Mouse (Mus musculus) embryonic facial prominence, embryonic 11.5 days (tissue): ENCODE measurements around the gene Zfp768. TPM values are rescaled to one million over a fixed set of nuclear protein-coding genes. Genes with fewer than 3 reads are reported as not detected.
"Not testable (repeated sequence)": the region's sequence is repeated elsewhere in the genome, so short reads cannot be mapped to it uniquely, and the experiment has no call there.

Experiments
- ATAC-seq: fragments of 200-750 bp; cut with Nextera tagmentation; replicated peaks from 2 replicates; pipeline ENCODE4 v1.8.0; 2017; ENCODE audit warnings: low read depth; ENCODE audit not compliant: insufficient number of reproducible peaks, low FRiP score, low TSS enrichment
- DNase-seq: peaks from one replicate; pipeline ENCODE4 v3.0.0-alpha.2; 2015; ENCODE audit warnings: low spot score
- H3K27ac ChIP-seq: fragments of 300-500 bp; sonication (generic); replicated peaks from 2 replicates; pipeline ENCODE4 v1.5.1; 2014; ENCODE audit warnings: mild to moderate bottlenecking, low read depth, low read length, control low read depth
- H3K27me3 ChIP-seq: fragments of 300-500 bp; sonication (generic); 2 replicates; pipeline ENCODE4 v1.6.1; 2014; ENCODE audit warnings: mild to moderate bottlenecking, low read length, moderate library complexity, mixed read lengths; ENCODE audit not compliant: control insufficient read depth, insufficient read depth
- H3K36me3 ChIP-seq: fragments of 300-500 bp; sonication (generic); replicated peaks from 2 replicates; pipeline ENCODE4 v1.6.1; 2014; ENCODE audit warnings: low read depth, mild to moderate bottlenecking, low read length, moderate library complexity, mixed read lengths; ENCODE audit not compliant: control insufficient read depth, insufficient read depth
- H3K4me1 ChIP-seq: fragments of 300-500 bp; sonication (generic); 2 replicates; pipeline ENCODE4 v1.6.1; 2014; ENCODE audit warnings: low read length, mixed read lengths; ENCODE audit not compliant: control insufficient read depth, insufficient read depth
- H3K4me2 ChIP-seq: fragments of 300-500 bp; sonication (generic); 2 replicates; pipeline ENCODE4 v1.6.1; 2014; ENCODE audit warnings: low read depth, mild to moderate bottlenecking, control low read depth, low read length, moderate library complexity
- H3K4me3 ChIP-seq: fragments of 300-500 bp; sonication (generic); 2 replicates; pipeline ENCODE4 v1.5.1; 2014; ENCODE audit warnings: low read depth, low read length, control low read depth
- H3K9ac ChIP-seq: fragments of 300-500 bp; sonication (generic); replicated peaks from 2 replicates; pipeline ENCODE4 v1.6.1; 2014; ENCODE audit warnings: mild to moderate bottlenecking, control low read depth, low read length
- H3K9me3 ChIP-seq: fragments of 300-500 bp; sonication (generic); replicated peaks from 2 replicates; pipeline ENCODE4 v1.6.1; 2016; ENCODE audit warnings: mild to moderate bottlenecking, low read length, inconsistent platforms, mixed read lengths; ENCODE audit not compliant: control insufficient read depth
- WGBS: fragments of 180-500 bp; shearing (Covaris S2); extraction: QIAGEN DNeasy Blood & Tissue Kit; methylation state at CpG from one replicate; pipeline ENCODE4 v1.1.7; 2014; 5-methylcytosine and 5-hydroxymethylcytosine counted together
- polyA plus RNA-seq: library from polyadenylated mRNA; unstranded; fragments of >200 nt; fragmentation: Nextera tagmentation; extraction: Ambion mirVana; gene quantifications from 2 replicates; pipeline ENCODE4 v1.2.1, GENCODE M21; 2014

Zfp768 gene
- polyA plus RNA-seq, 1 experiment from 2014 or later: 6.1 TPM

GRCm38 (mm10) chr7:127364166-127364565, 18.8 kb upstream of the Zfp768 start:
- Histone ChIP-seq H3K4me1 (peaks cover 2% of the 10 kb centered on the region; the same call in 1 of the 2 replicates), H3K27me3 (0 out of 2 replicates have a peak, but pooled peaks cover 2% of the 10 kb centered on the region), H3K9ac (no peak overlapping the region), H3K4me2 (peak overlapping the region; percentile 73), H3K4me3 (no peak overlapping the region), H3K9me3 (no peaks in the 10 kb centered on the region), H3K27ac (no peak overlapping the region), H3K36me3 (no peaks in the 10 kb centered on the region)
- ATAC-seq (no peak), DNase-seq (no peak)
- WGBS: 48% methylated on average over 4 of the region's 4 CpGs

GRCm38 (mm10) chr7:127363475-127363921, 18.1 kb upstream of the Zfp768 start:
- H3K9ac ChIP-seq: peak overlapping the region; percentile 46
- H3K36me3 ChIP-seq: no peaks in the 10 kb centered on the region
- under 1% methylated on average over 24 of the region's 24 CpGs for WGBS
- peaks cover 2% of the 10 kb centered on the region; the same call in 1 of the 2 replicates for H3K4me1 ChIP-seq
- H3K9me3 ChIP-seq: no peaks in the 10 kb centered on the region
- H3K4me2 ChIP-seq: peak overlapping the region; percentile 73
- ATAC-seq (no peak), DNase-seq (peak; percentile 35)
- H3K4me3 ChIP-seq: peak overlapping the region; percentile 29
- H3K27me3 ChIP-seq: 0 out of 2 replicates have a peak, but pooled peaks cover 2% of the 10 kb centered on the region
- no peak overlapping the region for H3K27ac ChIP-seq

- not testable (repeated sequence) for H3K9me3 ChIP-seq, H3K4me2 ChIP-seq, H3K36me3 ChIP-seq, H3K4me1 ChIP-seq, ATAC-seq, H3K27ac ChIP-seq, H3K27me3 ChIP-seq, H3K4me3 ChIP-seq, H3K9ac ChIP-seq
- peak; percentile 83 for DNase-seq
- WGBS: 21% methylated on average over 13 of the region's 13 CpGs
These were observed 17.0 kb upstream of the Zfp768 start for GRCm38 (mm10) chr7:127362418-127362817.

- DNase-seq: no peak
- ATAC-seq: 0 out of 2 replicates have a peak, but pooled peaks have one; percentile 48
- Histone ChIP-seq H3K4me2 (no peak overlapping the region), H3K4me1 (peaks cover 2% of the 10 kb centered on the region; the same call in 1 of the 2 replicates), H3K9ac (no peak overlapping the region), H3K27me3 (0 out of 2 replicates have a peak, but pooled peaks cover 2% of the 10 kb centered on the region), H3K4me3 (no peak overlapping the region), H3K27ac (no peak overlapping the region), H3K36me3 (no peaks in the 10 kb centered on the region), H3K9me3 (no peaks in the 10 kb centered on the region)
- WGBS: 51% methylated on average over 13 of the region's 13 CpGs
These were observed 16.1 kb upstream of the Zfp768 start for GRCm38 (mm10) chr7:127361449-127361848.

GRCm38 (mm10) chr7:127360265-127360664, 14.9 kb upstream of the Zfp768 start:
- Histone ChIP-seq H3K36me3 (no peaks in the 10 kb centered on the region), H3K4me2 (no peak overlapping the region), H3K9me3 (no peaks in the 10 kb centered on the region), H3K4me3 (no peak overlapping the region), H3K27ac (no peak overlapping the region), H3K27me3 (0 out of 2 replicates have a peak, but pooled peaks cover 2% of the 10 kb centered on the region), H3K4me1 (peaks cover 2% of the 10 kb centered on the region; the same call in 1 of the 2 replicates), H3K9ac (no peak overlapping the region)
- DNase-seq: no peak
- WGBS: 75% methylated on average over 4 of the region's 4 CpGs
- ATAC-seq: no peak

GRCm38 (mm10) chr7:127358472-127358871, 13.1 kb upstream of the Zfp768 start:
- Histone ChIP-seq H3K4me1 (peaks cover 1% of the 10 kb centered on the region; the same call in 1 of the 2 replicates), H3K4me3 (no peak overlapping the region), H3K36me3 (no peaks in the 10 kb centered on the region), H3K9me3 (no peaks in the 10 kb centered on the region), H3K27me3 (0 out of 2 replicates have a peak, but pooled peaks cover 2% of the 10 kb centered on the region), H3K9ac (no peak overlapping the region), H3K4me2 (no peak overlapping the region), H3K27ac (no peak overlapping the region)
- DNase-seq (no peak), ATAC-seq (no peak)
- 68% methylated on average over 4 of the region's 4 CpGs for WGBS

GRCm38 (mm10) chr7:127357871-127358270, 12.5 kb upstream of the Zfp768 start:
- H3K4me2 ChIP-seq: no peak overlapping the region
- H3K9ac ChIP-seq: no peak overlapping the region
- H3K4me1 ChIP-seq: no peaks in the 10 kb centered on the region
- no peaks in the 10 kb centered on the region for H3K36me3 ChIP-seq
- WGBS: 70% methylated on average over 2 of the region's 2 CpGs
- no peak overlapping the region for H3K4me3 ChIP-seq
- no peaks in the 10 kb centered on the region for H3K9me3 ChIP-seq
- DNase-seq: no peak
- H3K27ac ChIP-seq: no peak overlapping the region
- ATAC-seq: no peak
- 0 out of 2 replicates have a peak, but pooled peaks cover 2% of the 10 kb centered on the region for H3K27me3 ChIP-seq

GRCm38 (mm10) chr7:127355796-127356195, 10.4 kb upstream of the Zfp768 start:
- Histone ChIP-seq H3K4me3 (no peak overlapping the region), H3K9ac (no peak overlapping the region), H3K4me1 (no peaks in the 10 kb centered on the region), H3K27ac (no peak overlapping the region), H3K9me3 (no peaks in the 10 kb centered on the region), H3K36me3 (no peaks in the 10 kb centered on the region), H3K27me3 (no peaks in the 10 kb centered on the region), H3K4me2 (no peak overlapping the region)
- DNase-seq: no peak
- ATAC-seq: no peak
- 69% methylated on average over 3 of the region's 3 CpGs for WGBS
